Mouse (Mus musculus): ENCODE results near the gene Hrh1. TPM values are rescaled to one million over a fixed set of nuclear protein-coding genes. Genes with fewer than 3 reads are reported as not detected.
"Not testable (repeated sequence)": the region's sequence is repeated elsewhere in the genome, so short reads cannot be mapped to it uniquely, and the experiment has no call there.

The Hrh1 gene
- polyA plus RNA-seq, 1 experiment from 2014 or later = 0.04 TPM

GRCm38 (mm10) chr6:114479644-114480410, 82.1 kb downstream of the Hrh1 start:
- Histone ChIP-seq H3K27ac (ENCODE audit: low read depth, low read length) (no peak overlapping the region), H3K9ac (ENCODE audit: low read depth, low read length) (no peak overlapping the region), H3K4me1 (replicated peaks; ENCODE audit: control insufficient read depth, insufficient read depth, low read length) (no peaks in the 10 kb centered on the region), H3K9me3 (ENCODE audit: control insufficient read depth, low read length) (no peaks in the 10 kb centered on the region), H3K27me3 (replicated peaks; ENCODE audit: control insufficient read depth, insufficient read depth, low read length) (no peaks in the 10 kb centered on the region), H3K4me3 (ENCODE audit: low read depth, low read length) (no peak overlapping the region), H3K36me3 (ENCODE audit: control insufficient read depth, insufficient read depth, low read length) (no peaks in the 10 kb centered on the region), H3K4me2 (no peak overlapping the region)
- WGBS = 84% methylated on average over 16 of the region's 16 CpGs
- no peak for ATAC-seq (replicated peaks; ENCODE audit: low FRiP score)
- DNase-seq (ENCODE audit: low spot score) = no peak

GRCm38 (mm10) chr6:114489371-114489770, 91.6 kb downstream of the Hrh1 start:
- Histone ChIP-seq H3K4me1 (replicated peaks; ENCODE audit: control insufficient read depth, insufficient read depth, low read length) (no peaks in the 10 kb centered on the region), H3K4me3 (ENCODE audit: low read depth, low read length) (no peak overlapping the region), H3K27ac (ENCODE audit: low read depth, low read length) (no peak overlapping the region), H3K4me2 (no peak overlapping the region), H3K9me3 (ENCODE audit: control insufficient read depth, low read length) (no peaks in the 10 kb centered on the region), H3K36me3 (ENCODE audit: control insufficient read depth, insufficient read depth, low read length) (no peaks in the 10 kb centered on the region), H3K9ac (ENCODE audit: low read depth, low read length) (no peak overlapping the region), H3K27me3 (replicated peaks; ENCODE audit: control insufficient read depth, insufficient read depth, low read length) (no peaks in the 10 kb centered on the region)
- 80% methylated on average over 3 of the region's 3 CpGs for WGBS
- no peak for ATAC-seq (replicated peaks; ENCODE audit: low FRiP score)
- DNase-seq (ENCODE audit: low spot score) = no peak

DNA sequence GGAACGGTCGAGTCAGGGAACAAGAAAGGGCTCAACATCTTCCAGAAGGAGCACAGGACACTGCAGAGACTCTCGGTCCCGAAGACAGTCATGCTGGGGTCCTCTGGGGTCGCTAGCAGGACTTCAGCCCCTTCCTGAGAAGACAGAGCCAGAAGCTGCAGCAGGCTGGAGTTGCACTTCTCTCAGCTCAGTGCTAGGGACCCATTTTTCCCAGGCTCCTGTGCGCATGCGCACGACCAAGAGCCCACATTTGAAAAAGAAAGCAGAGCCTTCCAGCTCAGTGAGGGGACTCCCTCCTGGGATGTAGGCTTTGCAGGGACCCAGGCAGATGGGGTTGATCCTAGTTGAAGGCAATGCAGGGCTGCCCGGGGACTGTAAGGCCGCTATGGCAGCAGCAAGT, 94.9 kb downstream of the Hrh1 start:
- ATAC-seq (replicated peaks; ENCODE audit: low FRiP score); DNase-seq (ENCODE audit: low spot score); H3K4me3 ChIP-seq (ENCODE audit: low read depth, low read length); H3K27ac ChIP-seq (ENCODE audit: low read depth, low read length); H3K4me2 ChIP-seq; H3K9ac ChIP-seq (ENCODE audit: low read depth, low read length); H3K4me1 ChIP-seq (replicated peaks; ENCODE audit: control insufficient read depth, insufficient read depth, low read length); H3K36me3 ChIP-seq (ENCODE audit: control insufficient read depth, insufficient read depth, low read length); H3K9me3 ChIP-seq (ENCODE audit: control insufficient read depth, low read length); H3K27me3 ChIP-seq (replicated peaks; ENCODE audit: control insufficient read depth, insufficient read depth, low read length): not testable (repeated sequence)
- WGBS = 63% methylated on average over 10 of the region's 10 CpGs

DNA sequence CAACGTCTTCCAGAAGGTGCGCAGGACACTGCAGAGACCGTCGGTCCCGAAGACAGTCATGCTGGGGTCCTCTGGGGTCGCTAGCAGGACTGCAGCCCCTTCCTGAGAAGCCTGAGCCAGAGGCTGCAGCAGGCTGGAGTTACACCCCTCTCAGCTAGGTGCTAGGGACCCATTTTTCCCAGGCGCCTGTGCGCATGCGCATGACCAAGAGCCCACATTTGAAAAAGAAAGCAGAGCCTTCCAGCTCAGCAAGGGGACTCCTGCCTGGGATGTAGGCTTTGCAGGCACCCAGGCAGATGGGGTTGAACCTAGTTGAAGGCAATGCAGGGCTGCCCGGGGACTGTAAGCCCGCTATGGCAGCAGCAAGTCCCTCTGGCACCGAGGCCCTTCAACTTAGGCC, 97.3 kb downstream of the Hrh1 start:
- not testable (repeated sequence) for H3K9me3 ChIP-seq (ENCODE audit: control insufficient read depth, low read length); DNase-seq (ENCODE audit: low spot score)
- 28% methylated on average over 10 of the region's 12 CpGs for WGBS

DNA sequence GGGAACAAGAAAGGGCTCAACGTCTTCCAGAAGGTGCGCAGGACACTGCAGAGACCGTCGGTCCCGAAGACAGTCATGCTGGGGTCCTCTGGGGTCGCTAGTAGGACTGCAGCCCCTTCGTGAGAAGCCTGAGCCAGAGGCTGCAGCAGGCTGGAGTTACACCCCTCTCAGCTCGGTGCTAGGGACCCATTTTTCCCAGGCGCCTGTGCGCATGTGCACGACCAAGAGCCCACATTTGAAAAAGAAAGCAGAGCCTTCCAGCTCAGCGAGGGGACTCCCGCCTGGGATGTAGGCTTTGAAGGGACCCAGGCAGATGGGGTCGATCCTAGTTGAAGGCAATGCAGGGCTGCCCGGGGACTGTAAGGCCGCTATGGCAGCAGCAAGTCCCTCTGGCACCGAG, 116.3 kb downstream of the Hrh1 start:
- DNase-seq (ENCODE audit: low spot score) = not testable (repeated sequence)

More for the DNA sequence above, 97.3 kb downstream of the Hrh1 start:
- not testable (repeated sequence) for H3K4me2 ChIP-seq; H3K27ac ChIP-seq (ENCODE audit: low read depth, low read length); H3K9ac ChIP-seq (ENCODE audit: low read depth, low read length); H3K4me1 ChIP-seq (replicated peaks; ENCODE audit: control insufficient read depth, insufficient read depth, low read length); H3K4me3 ChIP-seq (ENCODE audit: low read depth, low read length); H3K36me3 ChIP-seq (ENCODE audit: control insufficient read depth, insufficient read depth, low read length); ATAC-seq (replicated peaks; ENCODE audit: low FRiP score); H3K27me3 ChIP-seq (replicated peaks; ENCODE audit: control insufficient read depth, insufficient read depth, low read length)

GRCm38 (mm10) chr6:114528709-114529108, 131.0 kb downstream of the Hrh1 start:
- H3K9ac ChIP-seq (ENCODE audit: low read depth, low read length); ATAC-seq (replicated peaks; ENCODE audit: low FRiP score); H3K4me1 ChIP-seq (replicated peaks; ENCODE audit: control insufficient read depth, insufficient read depth, low read length); H3K27me3 ChIP-seq (replicated peaks; ENCODE audit: control insufficient read depth, insufficient read depth, low read length); DNase-seq (ENCODE audit: low spot score); H3K9me3 ChIP-seq (ENCODE audit: control insufficient read depth, low read length); H3K4me3 ChIP-seq (ENCODE audit: low read depth, low read length); H3K4me2 ChIP-seq; H3K27ac ChIP-seq (ENCODE audit: low read depth, low read length); H3K36me3 ChIP-seq (ENCODE audit: control insufficient read depth, insufficient read depth, low read length): not testable (repeated sequence)
- WGBS = no CpG with 5 or more reads among the region's 12 CpGs

More for the DNA sequence above, 116.3 kb downstream of the Hrh1 start:
- H3K36me3 ChIP-seq (ENCODE audit: control insufficient read depth, insufficient read depth, low read length); H3K4me1 ChIP-seq (replicated peaks; ENCODE audit: control insufficient read depth, insufficient read depth, low read length); H3K27me3 ChIP-seq (replicated peaks; ENCODE audit: control insufficient read depth, insufficient read depth, low read length); H3K4me3 ChIP-seq (ENCODE audit: low read depth, low read length); H3K27ac ChIP-seq (ENCODE audit: low read depth, low read length); H3K9ac ChIP-seq (ENCODE audit: low read depth, low read length); H3K9me3 ChIP-seq (ENCODE audit: control insufficient read depth, low read length); ATAC-seq (replicated peaks; ENCODE audit: low FRiP score); H3K4me2 ChIP-seq: not testable (repeated sequence)
- 16% methylated on average over 15 of the region's 17 CpGs for WGBS

Other genes with a start within 250 kb of the Hrh1 start
- 0.05 and 0.08 TPM in 2 replicates for gene Slc6a1, start 115.3 kb upstream of the Hrh1 start, polyA plus RNA-seq (2014; fragmentation: Nextera tagmentation; extraction: Ambion mirVana)
- gene Atg7, start 245.2 kb downstream of the Hrh1 start, polyA plus RNA-seq (2014; fragmentation: Nextera tagmentation; extraction: Ambion mirVana) = 20.3 and 20.8 TPM in 2 replicates